Mouse (Mus musculus): ENCODE measurements around the gene Cdc45. TPM values are rescaled to one million over a fixed set of nuclear protein-coding genes. Genes with fewer than 3 reads are reported as not detected.

Gene Cdc45
- polyA plus RNA-seq, 1 experiment, result 52.1 TPM

DNA sequence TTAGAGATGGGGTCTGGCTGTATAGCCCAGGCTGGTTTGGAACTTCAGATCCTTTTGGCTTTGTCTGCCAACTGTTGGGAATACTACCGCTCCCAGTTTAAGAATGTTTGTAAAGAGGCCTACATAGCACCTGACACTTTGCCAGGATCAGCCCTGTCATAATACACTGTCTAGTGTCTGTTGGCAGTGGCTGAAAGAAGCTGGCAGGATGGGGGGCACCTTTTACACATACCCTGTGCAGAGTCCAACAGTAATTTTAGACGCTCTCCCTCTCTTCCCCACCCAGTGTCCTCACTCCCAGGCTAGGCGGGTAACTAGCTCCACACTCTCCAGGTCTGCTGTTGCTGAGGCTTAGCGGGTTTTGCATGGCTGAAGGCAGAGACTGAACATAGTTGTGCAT lies 26.6 kb upstream of the Cdc45 start:
- H3K79me3 ChIP-seq (ENCODE audit: low read depth), result no peaks in the 10 kb centered on the region
- no peaks in the 10 kb centered on the region for H3K79me2 ChIP-seq (ENCODE audit: control insufficient read depth, insufficient read depth)
- TF ChIP-seq MAX (IDR thresholded peaks at IDR 0.05), result no peak
- TF ChIP-seq MYOG (IDR thresholded peaks at IDR 0.05; ENCODE audit: control insufficient read depth, extremely low read depth, insufficient read length), result no peak
- no peak for TF ChIP-seq USF1 (IDR thresholded peaks at IDR 0.05; ENCODE audit: low read depth)
- no peak for TF ChIP-seq CEBPB (IDR thresholded peaks at IDR 0.05; ENCODE audit: low read depth)
- no peak for TF ChIP-seq MYOD1 (IDR thresholded peaks at IDR 0.05; ENCODE audit: control insufficient read depth, insufficient read length, low read depth)
- no peak for TF ChIP-seq CTCF (IDR thresholded peaks at IDR 0.05; ENCODE audit: control insufficient read depth, insufficient read depth, insufficient read length)
- TF ChIP-seq FOSL1 (IDR thresholded peaks at IDR 0.05; ENCODE audit: insufficient read depth, low read length, poor library complexity, severe bottlenecking), result no peak
- no peaks in the 10 kb centered on the region for H3K27me3 ChIP-seq (ENCODE audit: control insufficient read depth, insufficient read depth, insufficient read length)
- no peak overlapping the region for H3K4me3 ChIP-seq (ENCODE audit: insufficient read depth, poor library complexity, severe bottlenecking)
- H3ac ChIP-seq (ENCODE audit: control insufficient read depth, insufficient read length, low read depth), result no peak overlapping the region
- peaks cover 22% of the 10 kb centered on the region for H3K36me3 ChIP-seq (ENCODE audit: control insufficient read depth, insufficient read depth)

DNA sequence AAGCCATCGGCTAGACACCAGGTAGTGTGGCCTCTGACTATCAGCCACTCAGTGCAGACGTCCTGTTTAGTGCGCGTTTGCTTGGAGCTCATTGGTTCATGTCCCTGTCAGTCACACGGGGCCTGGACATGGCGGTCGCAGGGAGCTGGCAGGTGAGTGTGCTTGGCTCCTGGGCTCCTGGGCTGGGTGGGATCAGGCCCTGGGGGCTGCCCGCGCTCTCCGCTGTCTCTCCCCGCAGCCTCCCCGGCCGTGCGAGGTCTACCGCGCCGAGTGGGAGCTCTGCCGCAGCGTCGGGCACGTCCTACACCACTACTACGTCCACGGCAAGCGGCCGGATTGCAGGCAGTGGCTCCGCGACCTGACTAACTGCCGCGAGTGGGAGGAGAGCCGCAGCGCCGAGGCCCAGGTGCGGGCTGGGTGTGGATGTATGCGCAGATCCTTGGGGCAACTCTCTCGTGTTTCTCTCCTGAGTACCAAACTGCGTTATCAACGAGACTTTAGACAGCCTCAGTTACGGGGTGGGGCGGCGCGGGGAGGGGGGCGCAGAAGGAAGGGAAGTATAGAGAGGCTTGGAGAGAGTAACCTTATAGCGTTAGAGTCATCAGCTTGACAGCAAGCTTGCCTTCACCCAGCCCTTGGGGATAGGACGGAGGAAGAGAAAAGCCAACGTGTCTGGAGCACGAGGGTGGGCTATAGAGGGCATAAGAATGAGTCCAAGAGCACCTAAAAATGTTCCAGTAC lies 24.9 kb upstream of the Cdc45 start, which contains the start of the genes 2510002D24Rik and Gm28539:
Gene 2510002D24Rik (plus strand): TSS at position 111 of the 741 bp plus-strand sequence.
Gene Gm28539 (plus strand): TSS at position 117 of the 741 bp plus-strand sequence.
- Histone ChIP-seq H3K4me3 (ENCODE audit: insufficient read depth, poor library complexity, severe bottlenecking) (no peak within 1 kb of the TSS), H3K27me3 (ENCODE audit: control insufficient read depth, insufficient read depth, insufficient read length) (no peaks in the 10 kb centered on the region), H3ac (ENCODE audit: control insufficient read depth, insufficient read length, low read depth) (no peak within 1 kb of the TSS), H3K79me3 (ENCODE audit: low read depth) (no peaks in the 10 kb centered on the region), H3K79me2 (ENCODE audit: control insufficient read depth, insufficient read depth) (no peaks in the 10 kb centered on the region), H3K36me3 (ENCODE audit: control insufficient read depth, insufficient read depth) (peaks cover 36% of the 10 kb centered on the region)
- no peak for TF ChIP-seq CEBPB (IDR thresholded peaks at IDR 0.05; ENCODE audit: low read depth)
- no peak for TF ChIP-seq USF1 (IDR thresholded peaks at IDR 0.05; ENCODE audit: low read depth)
- TF ChIP-seq MAX (IDR thresholded peaks at IDR 0.05), result no peak
- no peak for TF ChIP-seq MYOD1 (IDR thresholded peaks at IDR 0.05; ENCODE audit: control insufficient read depth, insufficient read length, low read depth)
- no peak for TF ChIP-seq FOSL1 (IDR thresholded peaks at IDR 0.05; ENCODE audit: insufficient read depth, low read length, poor library complexity, severe bottlenecking)
- TF ChIP-seq CTCF (IDR thresholded peaks at IDR 0.05; ENCODE audit: control insufficient read depth, insufficient read depth, insufficient read length), result no peak
- no peak for TF ChIP-seq MYOG (IDR thresholded peaks at IDR 0.05; ENCODE audit: control insufficient read depth, extremely low read depth, insufficient read length)

DNA sequence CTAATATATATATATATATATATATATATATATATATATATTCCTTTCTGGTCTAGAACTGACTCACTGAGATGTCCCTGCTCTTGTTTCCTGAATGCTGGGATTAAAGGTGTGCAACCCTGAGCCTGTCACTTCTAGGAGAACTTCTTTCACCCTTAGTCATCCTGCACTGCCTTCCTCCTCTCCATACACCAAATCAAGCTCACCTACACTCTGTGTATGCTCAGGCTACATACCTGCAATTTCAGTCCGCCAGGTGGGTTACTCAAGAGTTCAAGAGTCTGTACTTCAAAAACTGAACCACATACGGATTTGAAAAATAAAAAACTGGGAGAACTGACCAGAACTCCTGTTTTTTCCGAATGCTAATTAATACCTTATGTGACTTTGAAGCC lies 24.3 kb upstream of the Cdc45 start:
- Histone ChIP-seq H3K36me3 (ENCODE audit: control insufficient read depth, insufficient read depth) (peaks cover 40% of the 10 kb centered on the region), H3K4me3 (ENCODE audit: insufficient read depth, poor library complexity, severe bottlenecking) (no peak overlapping the region)

DNA sequence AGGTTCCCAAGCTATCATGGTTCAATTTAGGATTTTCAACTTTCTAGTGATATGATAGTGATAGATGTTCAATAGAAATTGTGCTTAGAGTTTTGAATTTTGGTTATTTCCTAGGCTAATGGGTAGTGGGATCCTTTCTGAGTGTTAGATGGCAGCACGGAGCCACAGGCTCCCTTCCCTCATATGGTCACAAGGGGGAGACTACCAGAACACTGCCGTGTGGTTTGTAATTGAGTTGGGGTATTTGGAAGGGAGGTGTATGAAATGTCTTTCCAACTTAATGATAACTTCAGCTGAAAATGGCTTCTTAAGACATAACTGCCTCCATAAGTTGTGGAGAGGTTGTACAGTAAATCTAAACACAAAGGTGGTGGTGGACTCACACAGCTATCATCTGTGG lies 21.7 kb upstream of the Cdc45 start:
- Histone ChIP-seq H3K36me3 (ENCODE audit: control insufficient read depth, insufficient read depth) (peaks cover 64% of the 10 kb centered on the region), H3K4me3 (ENCODE audit: insufficient read depth, poor library complexity, severe bottlenecking) (no peak overlapping the region), H3K27me3 (ENCODE audit: control insufficient read depth, insufficient read depth, insufficient read length) (no peaks in the 10 kb centered on the region), H3K79me2 (ENCODE audit: control insufficient read depth, insufficient read depth) (no peaks in the 10 kb centered on the region), H3K79me3 (ENCODE audit: low read depth) (no peaks in the 10 kb centered on the region), H3ac (ENCODE audit: control insufficient read depth, insufficient read length, low read depth) (no peak overlapping the region)
- TF ChIP-seq MAX (IDR thresholded peaks at IDR 0.05) (no peak), CTCF (IDR thresholded peaks at IDR 0.05; ENCODE audit: control insufficient read depth, insufficient read depth, insufficient read length) (no peak), FOSL1 (IDR thresholded peaks at IDR 0.05; ENCODE audit: insufficient read depth, low read length, poor library complexity, severe bottlenecking) (no peak), CEBPB (IDR thresholded peaks at IDR 0.05; ENCODE audit: low read depth) (no peak), MYOD1 (IDR thresholded peaks at IDR 0.05; ENCODE audit: control insufficient read depth, insufficient read length, low read depth) (no peak), USF1 (IDR thresholded peaks at IDR 0.05; ENCODE audit: low read depth) (no peak), MYOG (IDR thresholded peaks at IDR 0.05; ENCODE audit: control insufficient read depth, extremely low read depth, insufficient read length) (no peak)

More for the DNA sequence above, 24.3 kb upstream of the Cdc45 start:
- Histone ChIP-seq H3K79me2 (ENCODE audit: control insufficient read depth, insufficient read depth) (no peaks in the 10 kb centered on the region), H3ac (ENCODE audit: control insufficient read depth, insufficient read length, low read depth) (no peak overlapping the region), H3K27me3 (ENCODE audit: control insufficient read depth, insufficient read depth, insufficient read length) (no peaks in the 10 kb centered on the region), H3K79me3 (ENCODE audit: low read depth) (no peaks in the 10 kb centered on the region)
- TF ChIP-seq MYOG (IDR thresholded peaks at IDR 0.05; ENCODE audit: control insufficient read depth, extremely low read depth, insufficient read length) (no peak), CEBPB (IDR thresholded peaks at IDR 0.05; ENCODE audit: low read depth) (no peak), FOSL1 (IDR thresholded peaks at IDR 0.05; ENCODE audit: insufficient read depth, low read length, poor library complexity, severe bottlenecking) (no peak), USF1 (IDR thresholded peaks at IDR 0.05; ENCODE audit: low read depth) (no peak), MYOD1 (IDR thresholded peaks at IDR 0.05; ENCODE audit: control insufficient read depth, insufficient read length, low read depth) (no peak), CTCF (IDR thresholded peaks at IDR 0.05; ENCODE audit: control insufficient read depth, insufficient read depth, insufficient read length) (no peak), MAX (IDR thresholded peaks at IDR 0.05) (no peak)

DNA sequence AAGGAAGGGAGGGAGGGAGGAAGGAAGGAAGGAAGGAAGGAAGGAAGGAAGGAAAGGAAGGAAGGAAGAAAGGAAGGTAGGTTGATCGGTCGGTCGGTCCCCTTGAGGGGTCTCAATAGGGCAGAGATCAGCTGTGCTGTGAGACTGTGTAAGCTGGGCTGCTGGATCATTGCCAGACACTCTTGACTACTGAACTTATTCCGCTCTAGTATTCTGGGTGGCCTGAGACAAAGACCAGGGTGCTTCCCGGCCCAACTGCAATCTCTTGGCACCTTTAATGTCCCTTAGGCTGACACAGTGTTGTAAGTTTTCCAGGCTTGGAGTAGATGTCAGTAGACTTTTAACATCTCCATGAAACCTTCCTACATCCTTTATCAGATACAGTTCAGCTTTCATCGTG lies 17.3 kb upstream of the Cdc45 start:
- Histone ChIP-seq H3K79me3 (ENCODE audit: low read depth) (no peaks in the 10 kb centered on the region), H3K79me2 (ENCODE audit: control insufficient read depth, insufficient read depth) (no peaks in the 10 kb centered on the region), H3K27me3 (ENCODE audit: control insufficient read depth, insufficient read depth, insufficient read length) (no peaks in the 10 kb centered on the region), H3K4me3 (ENCODE audit: insufficient read depth, poor library complexity, severe bottlenecking) (no peak overlapping the region), H3K36me3 (ENCODE audit: control insufficient read depth, insufficient read depth) (peaks cover 89% of the 10 kb centered on the region), H3ac (ENCODE audit: control insufficient read depth, insufficient read length, low read depth) (no peak overlapping the region)
- TF ChIP-seq MYOG (IDR thresholded peaks at IDR 0.05; ENCODE audit: control insufficient read depth, extremely low read depth, insufficient read length) (no peak), MYOD1 (IDR thresholded peaks at IDR 0.05; ENCODE audit: control insufficient read depth, insufficient read length, low read depth) (no peak), CEBPB (IDR thresholded peaks at IDR 0.05; ENCODE audit: low read depth) (no peak), FOSL1 (IDR thresholded peaks at IDR 0.05; ENCODE audit: insufficient read depth, low read length, poor library complexity, severe bottlenecking) (no peak), USF1 (IDR thresholded peaks at IDR 0.05; ENCODE audit: low read depth) (no peak), MAX (IDR thresholded peaks at IDR 0.05) (no peak)

All from C2C12 (cell line).